Mouse (Mus musculus) forebrain, embryonic 14.5 days (tissue): ENCODE data around the gene Slc5a2. TPM values are rescaled to one million over a fixed set of nuclear protein-coding genes. Genes with fewer than 3 reads are reported as not detected.

Experiments
- ATAC-seq: fragments of 200-750 bp; cut with Nextera tagmentation; 2 replicates; pipeline ENCODE4 v1.8.0; 2017; ENCODE audit warnings: mild to moderate bottlenecking, moderate library complexity
- DNase-seq: peaks from one replicate; pipeline ENCODE4 v3.0.0-alpha.2; 2015; ENCODE audit warnings: low spot score
- H3K27ac ChIP-seq: fragments of 300-500 bp; sonication (generic); 2 replicates; pipeline ENCODE4 v1.5.1; 2014; ENCODE audit warnings: low read depth, mild to moderate bottlenecking, control low read depth, low read length, moderate library complexity
- H3K27me3 ChIP-seq: fragments of 300-500 bp; sonication (generic); replicated peaks from 2 replicates; pipeline ENCODE4 v1.6.1; 2014; ENCODE audit warnings: low read length, control low read depth, mixed read lengths; ENCODE audit not compliant: control insufficient read depth, insufficient read depth
- H3K36me3 ChIP-seq: fragments of 300-500 bp; sonication (generic); 2 replicates; pipeline ENCODE4 v1.6.1; 2014; ENCODE audit warnings: low read length, control low read depth; ENCODE audit not compliant: control insufficient read depth, insufficient read depth
- H3K4me1 ChIP-seq: fragments of 300-500 bp; sonication (generic); 2 replicates; pipeline ENCODE4 v1.6.1; 2014; ENCODE audit warnings: antibody characterized with exemption, low read length, control low read depth; ENCODE audit not compliant: control insufficient read depth, insufficient read depth
- H3K4me2 ChIP-seq: fragments of 300-500 bp; sonication (generic); 2 replicates; pipeline ENCODE4 v1.6.1; 2014; ENCODE audit warnings: mild to moderate bottlenecking, control low read depth, low read length
- H3K4me3 ChIP-seq: fragments of 300-500 bp; sonication (generic); 2 replicates; pipeline ENCODE4 v1.5.1; 2014; ENCODE audit warnings: low read depth, low read length, control low read depth
- H3K9ac ChIP-seq: fragments of 300-500 bp; sonication (generic); 2 replicates; pipeline ENCODE4 v1.6.1; 2014; ENCODE audit warnings: mild to moderate bottlenecking, low read length, control low read depth, moderate library complexity
- H3K9me3 ChIP-seq: fragments of 300-500 bp; sonication (generic); replicated peaks from 2 replicates; pipeline ENCODE4 v1.6.1; 2016; ENCODE audit warnings: low read length, control low read depth, mixed read lengths; ENCODE audit not compliant: control insufficient read depth
- WGBS: fragments of 180-500 bp; shearing (Covaris S2); extraction: QIAGEN DNeasy Blood & Tissue Kit; methylation state at CpG from one replicate; pipeline ENCODE4 v1.1.7; 2014; 5-methylcytosine and 5-hydroxymethylcytosine counted together
- polyA plus RNA-seq: library from polyadenylated mRNA; unstranded; fragments of >200 nt; fragmentation: Nextera tagmentation; extraction: Ambion mirVana; gene quantifications from 2 replicates; pipeline ENCODE4 v1.2.1, GENCODE M21; 2014

Gene Slc5a2
- polyA plus RNA-seq, 1 experiment from 2014 or later, result not detected

GRCm38 (mm10) chr7:128267391-128267790, 1.9 kb downstream of the Slc5a2 start:
- H3K9me3 ChIP-seq, result no peaks in the 10 kb centered on the region
- H3K27ac ChIP-seq, result no peak overlapping the region
- no peak overlapping the region for H3K4me3 ChIP-seq
- WGBS, result 69% methylated on average over 13 of the region's 13 CpGs
- no peak overlapping the region for H3K4me2 ChIP-seq
- DNase-seq (no peak), ATAC-seq (no peak)
- no peaks in the 10 kb centered on the region for H3K4me1 ChIP-seq
- peaks cover 15% of the 10 kb centered on the region for H3K36me3 ChIP-seq
- H3K9ac ChIP-seq, result no peak overlapping the region
- no peaks in the 10 kb centered on the region for H3K27me3 ChIP-seq

GRCm38 (mm10) chr7:128267813-128268212, 2.4 kb downstream of the Slc5a2 start:
- Histone ChIP-seq H3K27ac (no peak overlapping the region), H3K27me3 (no peaks in the 10 kb centered on the region), H3K4me2 (no peak overlapping the region), H3K9me3 (no peaks in the 10 kb centered on the region), H3K9ac (no peak overlapping the region), H3K4me1 (no peaks in the 10 kb centered on the region), H3K4me3 (no peak overlapping the region), H3K36me3 (peaks cover 15% of the 10 kb centered on the region)
- 87% methylated on average over 7 of the region's 7 CpGs for WGBS
- no peak for DNase-seq
- ATAC-seq, result no peak

DNA sequence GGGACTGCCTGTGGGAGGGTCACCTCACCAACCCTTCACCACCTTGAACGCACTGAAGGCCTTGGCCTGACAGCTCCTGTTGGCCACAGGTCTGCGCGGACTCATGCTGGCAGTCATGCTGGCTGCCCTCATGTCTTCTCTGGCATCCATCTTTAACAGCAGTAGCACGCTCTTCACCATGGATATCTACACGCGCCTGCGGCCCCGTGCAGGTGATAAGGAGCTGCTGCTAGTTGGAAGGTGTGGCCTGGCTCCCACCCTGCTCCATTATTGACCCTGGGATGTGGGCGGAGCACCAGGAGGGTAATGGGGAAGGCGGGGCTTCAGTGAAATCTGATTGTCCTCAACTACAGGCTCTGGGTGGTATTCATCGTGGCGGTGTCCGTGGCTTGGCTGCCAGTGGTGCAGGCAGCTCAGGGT, 5.0 kb downstream of the Slc5a2 start:
- Histone ChIP-seq H3K36me3 (peaks cover 26% of the 10 kb centered on the region), H3K27ac (no peak overlapping the region), H3K4me2 (no peak overlapping the region), H3K4me1 (no peaks in the 10 kb centered on the region), H3K4me3 (no peak overlapping the region), H3K9me3 (no peaks in the 10 kb centered on the region), H3K27me3 (no peaks in the 10 kb centered on the region), H3K9ac (no peak overlapping the region)
- ATAC-seq (no peak), DNase-seq (no peak)
- 64% methylated on average over 13 of the region's 13 CpGs for WGBS

GRCm38 (mm10) chr7:128271496-128271895, 6.0 kb downstream of the Slc5a2 start:
- peaks cover 36% of the 10 kb centered on the region for H3K36me3 ChIP-seq

DNA sequence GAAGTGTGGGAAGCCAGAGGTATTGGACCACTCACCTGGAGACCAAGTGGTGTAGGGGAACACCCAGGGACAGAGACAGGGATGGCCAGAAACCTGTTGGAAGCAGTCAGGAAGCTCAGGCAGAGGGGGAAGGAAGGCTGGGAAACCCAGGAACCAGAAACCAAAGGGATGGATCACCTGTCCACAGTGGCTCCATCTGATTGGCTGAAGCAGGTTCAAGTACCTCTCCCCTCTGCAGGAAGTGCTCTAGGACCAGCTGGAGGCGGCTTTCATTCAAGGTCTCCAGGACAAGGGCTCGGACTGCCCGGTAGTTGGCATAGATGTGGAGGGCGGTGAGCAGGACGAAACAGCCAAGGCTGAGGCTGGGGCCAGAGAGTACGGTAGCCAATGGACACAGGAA, 10.6 kb downstream of the Slc5a2 start:
- H3K36me3 ChIP-seq, result peaks cover 54% of the 10 kb centered on the region
- H3K9me3 ChIP-seq, result no peaks in the 10 kb centered on the region
- no peaks in the 10 kb centered on the region for H3K27me3 ChIP-seq
- H3K4me2 ChIP-seq, result no peak overlapping the region
- 93% methylated on average over 6 of the region's 6 CpGs for WGBS
- DNase-seq (no peak), ATAC-seq (no peak)
- H3K4me3 ChIP-seq, result no peak overlapping the region
- H3K27ac ChIP-seq, result no peak overlapping the region
- no peak overlapping the region for H3K9ac ChIP-seq
- no peaks in the 10 kb centered on the region for H3K4me1 ChIP-seq

More at GRCm38 (mm10) chr7:128271496-128271895, 6.0 kb downstream of the Slc5a2 start:
- Histone ChIP-seq H3K9ac (no peak overlapping the region), H3K9me3 (no peaks in the 10 kb centered on the region), H3K27me3 (no peaks in the 10 kb centered on the region), H3K27ac (no peak overlapping the region), H3K4me2 (no peak overlapping the region), H3K4me3 (no peak overlapping the region), H3K4me1 (no peaks in the 10 kb centered on the region)
- ATAC-seq (no peak), DNase-seq (no peak)
- WGBS, result 92% methylated on average over 9 of the region's 9 CpGs

GRCm38 (mm10) chr7:128279750-128280149, 14.3 kb downstream of the Slc5a2 start:
- Histone ChIP-seq H3K36me3 (peaks cover 34% of the 10 kb centered on the region), H3K27ac (no peak overlapping the region), H3K4me2 (no peak overlapping the region), H3K4me3 (no peak overlapping the region), H3K9me3 (no peaks in the 10 kb centered on the region), H3K9ac (no peak overlapping the region), H3K4me1 (no peaks in the 10 kb centered on the region), H3K27me3 (no peaks in the 10 kb centered on the region)
- WGBS, result 95% methylated on average over 4 of the region's 4 CpGs
- no peak for DNase-seq
- ATAC-seq, result no peak

DNA sequence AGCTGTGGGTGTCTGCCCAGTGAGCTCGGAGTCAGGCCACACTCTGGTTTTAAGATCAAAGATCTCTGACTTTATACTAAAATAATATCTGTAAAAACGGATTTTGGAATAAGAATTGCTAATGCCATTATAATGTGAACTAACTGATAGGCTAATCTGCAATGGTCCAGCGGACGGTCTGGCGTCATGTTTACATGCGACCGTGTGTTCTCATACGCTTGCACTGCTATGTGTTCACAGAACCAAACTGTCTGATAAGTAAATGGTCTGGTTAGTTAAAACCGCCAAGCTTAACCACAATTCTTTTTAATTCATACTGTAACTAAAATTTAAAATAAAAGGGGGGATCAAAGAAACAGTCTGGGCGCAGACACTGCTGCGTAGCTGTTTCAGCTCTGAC, 16.3 kb downstream of the Slc5a2 start:
- ATAC-seq (no peak), DNase-seq (no peak)
- Histone ChIP-seq H3K9me3 (no peaks in the 10 kb centered on the region), H3K36me3 (peaks cover 19% of the 10 kb centered on the region; the same call in 1 of the 2 replicates), H3K4me1 (no peaks in the 10 kb centered on the region), H3K27me3 (no peaks in the 10 kb centered on the region), H3K4me2 (no peak overlapping the region), H3K4me3 (no peak overlapping the region), H3K27ac (no peak overlapping the region), H3K9ac (no peak overlapping the region)
- WGBS, result 84% methylated on average over 11 of the region's 11 CpGs

- 6% methylated on average over 7 of the region's 7 CpGs for WGBS
Observed at GRCm38 (mm10) chr7:128282532-128283244, 17.2 kb downstream of the Slc5a2 start.

DNA sequence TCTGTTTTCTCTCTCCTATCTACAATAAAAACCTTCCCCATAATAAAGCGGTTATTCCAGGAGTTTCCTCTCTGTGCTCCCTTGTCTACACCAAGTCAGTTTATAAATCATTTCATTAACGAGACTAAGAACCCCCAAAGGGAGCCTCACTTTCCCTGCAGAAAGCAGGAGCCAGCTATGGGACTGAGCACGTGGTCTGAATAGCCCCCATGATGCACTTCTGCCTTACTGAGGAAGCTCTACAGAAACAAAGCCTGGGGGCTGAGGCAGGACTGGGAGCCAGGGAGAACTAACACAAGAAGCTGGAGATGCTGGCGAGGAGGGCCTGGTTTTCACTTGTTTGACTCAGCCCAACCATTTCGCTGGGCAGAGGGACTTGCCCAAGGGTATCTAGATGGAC, 18.6 kb downstream of the Slc5a2 start:
- no peak for DNase-seq
- 44% methylated on average over 5 of the region's 5 CpGs for WGBS
- no peak for ATAC-seq

More at GRCm38 (mm10) chr7:128282532-128283244, 17.2 kb downstream of the Slc5a2 start:
- Histone ChIP-seq H3K9me3 (no peaks in the 10 kb centered on the region), H3K36me3 (peaks cover 22% of the 10 kb centered on the region; the same call in 1 of the 2 replicates), H3K4me1 (no peaks in the 10 kb centered on the region), H3K4me2 (no peak overlapping the region), H3K9ac (no peak overlapping the region), H3K27ac (no peak overlapping the region), H3K27me3 (no peaks in the 10 kb centered on the region), H3K4me3 (no peak overlapping the region)
- ATAC-seq (no peak), DNase-seq (peak; percentile 8)

More for the DNA sequence above, 18.6 kb downstream of the Slc5a2 start:
- Histone ChIP-seq H3K27me3 (no peaks in the 10 kb centered on the region), H3K36me3 (peaks cover 28% of the 10 kb centered on the region; the same call in 1 of the 2 replicates), H3K4me2 (no peak overlapping the region), H3K4me1 (no peaks in the 10 kb centered on the region), H3K9me3 (no peaks in the 10 kb centered on the region), H3K27ac (no peak overlapping the region), H3K4me3 (no peak overlapping the region), H3K9ac (no peak overlapping the region)
